Mouse (Mus musculus) frontal cortex, adult (tissue): ENCODE data around the gene Olfr1245.
"Not testable (repeated sequence)": the region's sequence is repeated elsewhere in the genome, so short reads cannot be mapped to it uniquely, and the experiment has no call there.

Source experiments
- ATAC-seq: cut with Nextera tagmentation; 2 replicates; pipeline ENCODE4 v1.9.2; 2017; ENCODE audit warnings: mild to moderate bottlenecking, moderate library complexity, mixed read lengths; ENCODE audit not compliant: low TSS enrichment

The Olfr1245 gene

DNA sequence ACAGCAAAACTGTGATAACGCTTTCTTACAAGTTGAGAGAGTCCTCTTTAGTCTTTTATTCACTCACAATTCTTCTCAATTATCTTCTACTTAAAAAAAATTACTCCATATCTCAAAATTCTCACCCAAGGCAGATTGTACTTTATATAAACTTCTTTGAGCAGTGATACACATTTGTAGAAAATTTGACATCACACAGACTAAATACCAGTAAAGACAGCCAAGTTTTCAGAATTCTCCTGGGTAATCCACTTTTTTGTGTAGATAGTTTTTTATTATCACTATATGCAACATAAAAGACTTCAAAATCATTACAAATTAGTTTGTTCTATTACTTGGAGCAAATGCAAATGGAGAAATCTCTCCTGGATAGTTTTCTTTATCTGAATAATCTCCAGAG, at the start of gene Olfr1245:
Gene Olfr1245 (minus strand): TSS at position 101 of the 400 bp plus-strand sequence.
- no peak for ATAC-seq

- ATAC-seq: not testable (repeated sequence)
These were observed 39.9 kb upstream of the Olfr1245 start, which contains the start of gene Olfr1248 for GRCm38 (mm10) chr2:89618145-89618544. Gene Olfr1248, minus strand, starts transcription at chr2:89618245.

DNA sequence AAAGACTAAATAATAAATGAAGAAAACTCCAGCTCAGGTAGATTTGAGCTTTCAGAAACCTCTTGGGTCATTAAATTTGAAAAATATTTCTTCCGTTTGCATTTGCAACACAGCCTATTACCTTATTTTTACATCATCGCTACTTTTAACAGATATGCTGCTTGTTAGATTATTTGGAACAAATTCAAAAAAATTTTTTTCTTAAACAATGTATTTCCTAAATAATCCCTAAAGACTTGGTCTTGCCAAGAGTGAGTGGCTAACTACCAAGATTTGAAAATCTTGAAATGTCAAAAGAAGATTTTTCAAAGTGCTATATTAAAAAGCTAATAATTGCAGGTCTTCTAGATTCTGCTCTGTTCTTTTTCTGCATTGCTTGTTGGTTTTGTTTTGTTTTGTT, 35.8 kb upstream of the Olfr1245 start, which contains the start of gene Olfr1247:
Gene Olfr1247 (minus strand): TSS at position 101 of the 400 bp plus-strand sequence.
- ATAC-seq: no peak

- no peak for ATAC-seq
These were observed 14.8 kb upstream of the Olfr1245 start, which contains the start of gene Olfr1246 for GRCm38 (mm10) chr2:89593057-89593456. Gene Olfr1246, minus strand, starts transcription at chr2:89593157.

GRCm38 (mm10) chr2:89562706-89563105, 15.5 kb downstream of the Olfr1245 start:
- ATAC-seq: not testable (repeated sequence)

- no peak for ATAC-seq
These were observed 33.7 kb downstream of the Olfr1245 start for GRCm38 (mm10) chr2:89544516-89544915.

GRCm38 (mm10) chr2:89539923-89540322, 38.3 kb downstream of the Olfr1245 start:
- peak; percentile 94 for ATAC-seq

DNA sequence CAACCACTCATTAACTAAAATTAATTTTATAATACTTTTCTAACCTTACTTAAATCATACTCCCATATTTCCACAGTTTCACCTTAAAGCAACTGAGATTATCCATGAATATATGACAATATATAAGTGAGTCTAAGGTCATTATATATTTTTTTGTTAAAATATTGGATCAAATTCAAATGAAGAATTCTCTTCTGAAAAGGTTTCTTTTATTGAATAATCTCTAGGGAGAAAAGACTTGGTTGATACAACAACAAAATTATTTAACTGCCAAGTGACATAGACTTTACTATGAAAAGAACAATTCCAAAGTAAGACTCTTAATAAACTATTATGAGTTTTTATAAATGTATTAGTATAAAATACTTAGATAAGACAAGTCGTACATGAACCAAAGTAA, 46.9 kb downstream of the Olfr1245 start, which contains the start of gene Olfr1243:
Gene Olfr1243 (minus strand): TSS at position 101 of the 400 bp plus-strand sequence.
- ATAC-seq: no peak
